Mouse (Mus musculus) heart, adult 9 months (tissue): Measurements from ENCODE around the gene Aldh1l1.
A peak's percentile ranks its signal among the peaks of the same experiment; 100 is the strongest.

Source experiments
- DNase-seq, 2 experiments: peaks; one replicate each; pipeline ENCODE4 v3.0.0; 2022; ENCODE audit warnings: low spot score in 2 of 2

Aldh1l1 gene

GRCm38 (mm10) chr6:90507443-90507842 lies 21.2 kb downstream of the Aldh1l1 start:
- DNase-seq: no peak

GRCm38 (mm10) chr6:90508197-90508624 lies 22.0 kb downstream of the Aldh1l1 start:
- peak; percentile 69 to 75 for DNase-seq

GRCm38 (mm10) chr6:90509085-90509484 lies 22.9 kb downstream of the Aldh1l1 start:
- peak; percentile 85 to 89 for DNase-seq

- DNase-seq: no peak
Measured at GRCm38 (mm10) chr6:90512416-90512815, 26.2 kb downstream of the Aldh1l1 start.

- no peak for DNase-seq
Measured at GRCm38 (mm10) chr6:90513074-90513856, 27.0 kb downstream of the Aldh1l1 start.

GRCm38 (mm10) chr6:90514369-90514768 lies 28.1 kb downstream of the Aldh1l1 start:
- no peak for DNase-seq

GRCm38 (mm10) chr6:90514883-90515405 lies 28.7 kb downstream of the Aldh1l1 start:
- DNase-seq: peak; percentile 75 to 89

GRCm38 (mm10) chr6:90518892-90519291 lies 32.7 kb downstream of the Aldh1l1 start:
- peak in 1 of 2 experiments; percentile 35 for DNase-seq

GRCm38 (mm10) chr6:90519375-90519774 lies 33.1 kb downstream of the Aldh1l1 start:
- no peak for DNase-seq

GRCm38 (mm10) chr6:90526406-90526805 lies 40.2 kb downstream of the Aldh1l1 start:
- no peak for DNase-seq

GRCm38 (mm10) chr6:90529461-90530046 lies 43.3 kb downstream of the Aldh1l1 start:
- DNase-seq: no peak

- DNase-seq: no peak
Measured at GRCm38 (mm10) chr6:90532575-90533190, 46.5 kb downstream of the Aldh1l1 start.

- no peak for DNase-seq
Measured at GRCm38 (mm10) chr6:90533505-90533904, 47.3 kb downstream of the Aldh1l1 start.

GRCm38 (mm10) chr6:90534701-90535475 lies 48.7 kb downstream of the Aldh1l1 start:
- DNase-seq: peak; percentile 34 to 61

- no peak for DNase-seq
Measured at GRCm38 (mm10) chr6:90536824-90537223, 50.6 kb downstream of the Aldh1l1 start.

GRCm38 (mm10) chr6:90537941-90538340 lies 51.7 kb downstream of the Aldh1l1 start:
- peak; percentile 53 to 73 for DNase-seq

GRCm38 (mm10) chr6:90539271-90539670 lies 53.0 kb downstream of the Aldh1l1 start:
- peak; percentile 23 to 32 for DNase-seq

- DNase-seq: no peak
Measured at GRCm38 (mm10) chr6:90540520-90540919, 54.3 kb downstream of the Aldh1l1 start.

GRCm38 (mm10) chr6:90541367-90541772 lies 55.1 kb downstream of the Aldh1l1 start:
- DNase-seq: no peak

GRCm38 (mm10) chr6:90544433-90544832 lies 58.2 kb downstream of the Aldh1l1 start:
- peak in 1 of 2 experiments; percentile 18 for DNase-seq

- no peak for DNase-seq
Measured at GRCm38 (mm10) chr6:90546274-90546673, 60.0 kb downstream of the Aldh1l1 start.

GRCm38 (mm10) chr6:90547041-90547440 lies 60.8 kb downstream of the Aldh1l1 start:
- no peak for DNase-seq
